Mouse (Mus musculus) gastrocnemius, adult 8-10 months (tissue): ENCODE results near the gene Clec2e. TPM values are rescaled to one million over a fixed set of nuclear protein-coding genes. Genes with fewer than 3 reads are reported as not detected.

Experiments
- DNase-seq, 2 experiments: peaks; one replicate each; pipeline ENCODE4 v3.0.0; 2022; ENCODE audit warnings: low spot score in 2 of 2
- total RNA-seq, 4 experiments: library from RNA; stranded (reverse); gene quantifications; 2 replicates each; pipeline ENCODE4 v1.2.4; 2022

Clec2e gene
- total RNA-seq, 4 experiments from 2014 or later = 0.29 to 0.75 (median 0.37) TPM

- no peak for DNase-seq
Observed at GRCm38 (mm10) chr6:129058013-129058412, 42.7 kb downstream of the Clec2e start.

GRCm38 (mm10) chr6:129056237-129056636, 44.5 kb downstream of the Clec2e start:
- DNase-seq = no peak

- DNase-seq = no peak
Observed at GRCm38 (mm10) chr6:129051731-129052130, 49.0 kb downstream of the Clec2e start.

GRCm38 (mm10) chr6:129051086-129051485, 49.6 kb downstream of the Clec2e start:
- no peak for DNase-seq

GRCm38 (mm10) chr6:129049596-129050251, 51.0 kb downstream of the Clec2e start:
- DNase-seq = no peak

- peak in 1 of 2 experiments; percentile 6 for DNase-seq
Observed at GRCm38 (mm10) chr6:129048857-129049473, 51.7 kb downstream of the Clec2e start.

- DNase-seq = no peak
Observed at GRCm38 (mm10) chr6:129048381-129048780, 52.3 kb downstream of the Clec2e start.

- DNase-seq = no peak
Observed at GRCm38 (mm10) chr6:129045601-129046000, 55.1 kb downstream of the Clec2e start, which contains the start of gene Klrb1f. TSS of gene Klrb1f (plus strand) at chr6:129045901.

GRCm38 (mm10) chr6:129042470-129042869, 58.2 kb downstream of the Clec2e start:
- no peak for DNase-seq

Other genes starting within 250 kb of the Clec2e start
- not detected for gene Clec2i, start 213.3 kb downstream of the Clec2e start, total RNA-seq
- gene BC035044, start 209.8 kb downstream of the Clec2e start, total RNA-seq = not detected
- 1 to 10 TPM; 2.5 to 7.3 (median 6.0) TPM for gene Clec2g, start 166.5 kb downstream of the Clec2e start, total RNA-seq
- gene Klrb1f, start 55.0 kb downstream of the Clec2e start, total RNA-seq = not detected
- gene Clec2d, start 79.7 kb upstream of the Clec2e start, total RNA-seq = 10 to 100 TPM; 60.1 to 87.3 (median 74.7) TPM
- not detected for gene Cd69, start 174.5 kb upstream of the Clec2e start, total RNA-seq
- gene 4922502D21Rik, start 230.9 kb upstream of the Clec2e start, total RNA-seq = not detected
- under 1 TPM in 3 of 4 experiments, not detected in 1; 0.13 to 0.61 (median 0.22) TPM for gene Clec12a, start 241.8 kb upstream of the Clec2e start, total RNA-seq